Mouse (Mus musculus): ENCODE results near the gene Atat1. TPM values are rescaled to one million over a fixed set of nuclear protein-coding genes. Genes with fewer than 3 reads are reported as not detected.
A peak's percentile ranks its signal among the peaks of the same experiment; 100 is the strongest.

Gene Atat1
- polyA plus RNA-seq, 1 experiment, result 33.4 TPM

DNA sequence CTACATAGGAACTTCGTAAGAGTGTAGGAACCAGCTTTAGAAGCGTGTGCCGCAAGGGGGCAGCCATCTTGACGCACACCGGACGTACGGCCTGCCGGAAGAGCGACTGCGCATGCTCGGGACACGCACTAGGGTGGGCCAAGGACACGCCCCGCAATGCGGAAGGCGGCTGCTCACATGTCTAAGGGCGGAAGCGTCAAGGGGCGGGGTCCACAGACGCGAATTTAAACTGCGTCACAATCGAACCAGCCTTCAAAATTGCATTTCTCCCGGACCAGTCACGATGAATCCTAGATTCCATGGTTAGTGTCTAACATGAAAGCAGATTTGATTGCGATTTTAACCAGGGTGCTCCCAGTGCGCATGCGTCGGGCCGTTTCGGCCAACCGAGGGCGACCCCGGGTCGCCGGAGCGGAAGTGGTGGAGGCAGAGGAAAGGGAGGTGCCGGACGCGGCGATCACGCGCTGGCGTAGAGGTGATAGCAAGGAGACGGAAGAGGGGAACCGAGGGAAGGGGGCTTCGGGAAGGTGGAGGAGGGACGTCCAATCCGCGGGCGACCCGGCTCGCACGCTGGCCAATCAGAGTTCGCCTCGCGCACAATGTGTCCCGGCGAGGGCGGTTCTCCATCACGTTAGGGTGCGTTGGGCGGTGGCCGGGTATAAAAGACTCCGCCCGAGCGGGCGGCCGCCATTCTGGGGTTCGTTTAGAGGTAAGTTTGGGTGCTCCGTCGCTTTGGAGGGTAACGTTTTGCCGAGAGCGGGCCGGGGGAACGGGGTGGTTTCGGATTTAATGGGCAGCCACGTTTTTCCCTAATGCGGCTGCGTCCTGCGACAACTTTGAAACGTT lies 6.6 kb upstream of the Atat1 start, which contains the start of the genes Mrps18b and Ppp1r10:
Mrps18b (minus strand) TSS at position 93 of the 846 bp plus-strand sequence.
Ppp1r10 (plus strand) TSS at position 138 of the 846 bp plus-strand sequence.
- Histone ChIP-seq H3K36me3 (ENCODE audit: control insufficient read depth, insufficient read depth, low read length, poor library complexity, severe bottlenecking) (peaks cover 36% of the 10 kb centered on the region), H3K4me1 (ENCODE audit: control insufficient read depth, insufficient read depth, low read length) (peaks cover 2% of the 10 kb centered on the region), H3K27ac (ENCODE audit: insufficient read depth, low read length) (peak within 1 kb of the TSS; percentile 89), H3K9me3 (replicated peaks; ENCODE audit: control insufficient read depth, insufficient read depth, low read length, poor library complexity, severe bottlenecking) (no peaks in the 10 kb centered on the region), H3K4me3 (ENCODE audit: low read depth, low read length) (peak within 1 kb of the TSS; percentile 100), H3K27me3 (ENCODE audit: control insufficient read depth, insufficient read depth, low read length, poor library complexity, severe bottlenecking) (no peaks in the 10 kb centered on the region), H3K9ac (ENCODE audit: low read depth, poor library complexity, severe bottlenecking) (peak within 1 kb of the TSS; percentile 97)
- TF ChIP-seq EP300 (IDR thresholded peaks at IDR 0.05; ENCODE audit: insufficient read depth, low read depth, low read length) (0 out of 2 replicates have a peak, but pooled peaks have one; percentile 55), POLR2A (IDR thresholded peaks at IDR 0.05; ENCODE audit: insufficient read depth, low read length) (peak; percentile 92), CTCF (IDR thresholded peaks at IDR 0.05; ENCODE audit: low read depth, low read length) (peak; percentile 30)

DNA sequence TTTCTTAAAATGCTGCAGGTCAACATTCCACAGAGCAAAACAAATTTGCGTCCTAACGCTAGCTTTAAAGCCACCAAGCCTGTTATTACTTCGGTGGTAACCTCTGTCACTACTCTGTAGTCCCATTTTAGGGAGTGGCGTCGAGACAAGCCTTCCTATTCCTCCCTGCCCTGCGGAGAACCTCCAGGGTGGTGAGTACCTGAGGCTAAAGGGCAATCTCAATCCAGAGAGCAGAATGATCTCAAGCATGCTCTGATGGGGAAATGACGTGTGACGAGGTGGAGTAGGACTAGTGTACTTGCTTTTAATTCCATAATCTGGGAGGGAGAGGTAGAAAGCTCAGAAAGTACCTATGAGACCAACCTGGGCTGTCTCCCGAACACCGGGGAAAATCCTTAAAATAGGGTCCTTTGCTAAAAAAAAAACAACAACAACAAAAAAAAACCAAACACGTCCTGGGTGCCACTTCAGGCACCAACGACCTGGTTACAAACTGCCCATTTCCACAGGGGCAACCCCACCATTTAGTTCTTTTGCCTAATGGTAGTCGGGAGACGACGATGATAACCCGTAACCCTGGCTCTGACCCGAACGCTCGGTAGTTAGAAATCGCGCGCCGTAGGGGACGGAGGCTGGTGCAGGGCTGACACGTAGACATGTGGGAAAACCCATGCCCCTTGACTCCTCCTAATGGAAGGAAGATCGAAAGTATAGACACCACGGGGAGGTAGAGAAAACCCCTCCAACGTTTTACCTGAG lies 5.8 kb upstream of the Atat1 start:
- H3K9me3 ChIP-seq (replicated peaks; ENCODE audit: control insufficient read depth, insufficient read depth, low read length, poor library complexity, severe bottlenecking), result no peaks in the 10 kb centered on the region
- peaks cover 2% of the 10 kb centered on the region for H3K4me1 ChIP-seq (ENCODE audit: control insufficient read depth, insufficient read depth, low read length)
- H3K27me3 ChIP-seq (ENCODE audit: control insufficient read depth, insufficient read depth, low read length, poor library complexity, severe bottlenecking), result no peaks in the 10 kb centered on the region
- TF ChIP-seq CTCF (IDR thresholded peaks at IDR 0.05; ENCODE audit: low read depth, low read length), result no peak
- no peak for TF ChIP-seq EP300 (IDR thresholded peaks at IDR 0.05; ENCODE audit: insufficient read depth, low read depth, low read length)
- no peak for TF ChIP-seq POLR2A (IDR thresholded peaks at IDR 0.05; ENCODE audit: insufficient read depth, low read length)
- peak overlapping the region; percentile 86 for H3K9ac ChIP-seq (ENCODE audit: low read depth, poor library complexity, severe bottlenecking)
- peaks cover 40% of the 10 kb centered on the region for H3K36me3 ChIP-seq (ENCODE audit: control insufficient read depth, insufficient read depth, low read length, poor library complexity, severe bottlenecking)
- H3K4me3 ChIP-seq (ENCODE audit: low read depth, low read length), result peak overlapping the region; percentile 100
- H3K27ac ChIP-seq (ENCODE audit: insufficient read depth, low read length), result peak overlapping the region; percentile 80

- no peaks in the 10 kb centered on the region for H3K27me3 ChIP-seq (ENCODE audit: control insufficient read depth, insufficient read depth, low read length, poor library complexity, severe bottlenecking)
- peak overlapping the region; percentile 86 for H3K9ac ChIP-seq (ENCODE audit: low read depth, poor library complexity, severe bottlenecking)
- H3K36me3 ChIP-seq (ENCODE audit: control insufficient read depth, insufficient read depth, low read length, poor library complexity, severe bottlenecking), result peaks cover 42% of the 10 kb centered on the region
- peaks cover 2% of the 10 kb centered on the region for H3K4me1 ChIP-seq (ENCODE audit: control insufficient read depth, insufficient read depth, low read length)
- H3K4me3 ChIP-seq (ENCODE audit: low read depth, low read length), result peak overlapping the region; percentile 100
- no peaks in the 10 kb centered on the region for H3K9me3 ChIP-seq (replicated peaks; ENCODE audit: control insufficient read depth, insufficient read depth, low read length, poor library complexity, severe bottlenecking)
- TF ChIP-seq EP300 (IDR thresholded peaks at IDR 0.05; ENCODE audit: insufficient read depth, low read depth, low read length), result no peak
- no peak for TF ChIP-seq POLR2A (IDR thresholded peaks at IDR 0.05; ENCODE audit: insufficient read depth, low read length)
- TF ChIP-seq CTCF (IDR thresholded peaks at IDR 0.05; ENCODE audit: low read depth, low read length), result no peak
- no peak overlapping the region for H3K27ac ChIP-seq (ENCODE audit: insufficient read depth, low read length)
These were observed 5.1 kb upstream of the Atat1 start for GRCm38 (mm10) chr17:35914975-35915374.

DNA sequence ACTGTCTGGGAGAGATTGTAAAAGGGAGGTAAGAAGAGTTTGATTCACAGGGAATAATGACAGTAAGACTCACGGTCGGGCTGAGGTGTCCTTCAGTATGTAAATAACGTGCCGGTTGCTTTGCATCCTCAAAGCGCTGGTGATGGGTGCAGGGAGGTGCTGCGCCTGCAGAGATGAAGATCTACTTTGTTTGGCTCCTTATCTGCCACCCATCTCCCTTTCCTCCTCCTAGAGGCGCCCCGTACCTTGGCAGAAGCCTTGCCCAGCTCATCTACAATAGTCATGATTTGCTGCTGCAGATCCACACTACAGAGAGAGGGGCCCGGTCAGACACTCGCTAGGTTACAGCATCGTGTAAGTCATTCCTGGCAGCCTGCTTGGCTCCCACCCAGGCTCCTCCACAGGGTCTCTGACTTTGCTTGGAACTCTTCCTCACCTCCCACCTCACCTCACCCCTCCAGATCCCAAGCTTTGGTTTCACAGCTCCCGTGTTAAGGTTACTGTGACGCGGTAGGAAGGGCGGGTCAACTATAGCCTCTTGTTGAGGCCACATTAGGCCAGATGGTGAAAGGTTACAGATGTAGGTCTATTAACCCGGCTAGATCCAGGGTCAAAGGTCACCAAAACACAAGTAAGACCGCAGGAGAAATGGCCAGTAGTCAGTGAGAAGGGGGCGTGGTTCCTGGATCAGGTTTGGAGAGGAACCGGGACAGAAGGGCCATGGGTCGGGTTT lies 523 bp downstream of the Atat1 start:
- peak overlapping the region; percentile 83 for H3K4me3 ChIP-seq (ENCODE audit: low read depth, low read length)
- H3K9me3 ChIP-seq (replicated peaks; ENCODE audit: control insufficient read depth, insufficient read depth, low read length, poor library complexity, severe bottlenecking), result no peaks in the 10 kb centered on the region
- peak overlapping the region; percentile 66 for H3K9ac ChIP-seq (ENCODE audit: low read depth, poor library complexity, severe bottlenecking)
- no peak overlapping the region; the same call in 1 of the 2 replicates for H3K27ac ChIP-seq (ENCODE audit: insufficient read depth, low read length)
- TF ChIP-seq EP300 (IDR thresholded peaks at IDR 0.05; ENCODE audit: insufficient read depth, low read depth, low read length) (no peak), POLR2A (IDR thresholded peaks at IDR 0.05; ENCODE audit: insufficient read depth, low read length) (no peak), CTCF (IDR thresholded peaks at IDR 0.05; ENCODE audit: low read depth, low read length) (no peak)
- no peaks in the 10 kb centered on the region for H3K4me1 ChIP-seq (ENCODE audit: control insufficient read depth, insufficient read depth, low read length)
- H3K36me3 ChIP-seq (ENCODE audit: control insufficient read depth, insufficient read depth, low read length, poor library complexity, severe bottlenecking), result peaks cover 34% of the 10 kb centered on the region
- no peaks in the 10 kb centered on the region for H3K27me3 ChIP-seq (ENCODE audit: control insufficient read depth, insufficient read depth, low read length, poor library complexity, severe bottlenecking)

GRCm38 (mm10) chr17:35907609-35908008 lies 2.3 kb downstream of the Atat1 start:
- Histone ChIP-seq H3K4me1 (ENCODE audit: control insufficient read depth, insufficient read depth, low read length) (no peaks in the 10 kb centered on the region), H3K36me3 (ENCODE audit: control insufficient read depth, insufficient read depth, low read length, poor library complexity, severe bottlenecking) (peaks cover 21% of the 10 kb centered on the region), H3K9me3 (replicated peaks; ENCODE audit: control insufficient read depth, insufficient read depth, low read length, poor library complexity, severe bottlenecking) (no peaks in the 10 kb centered on the region), H3K9ac (ENCODE audit: low read depth, poor library complexity, severe bottlenecking) (no peak overlapping the region), H3K27ac (ENCODE audit: insufficient read depth, low read length) (no peak overlapping the region), H3K27me3 (ENCODE audit: control insufficient read depth, insufficient read depth, low read length, poor library complexity, severe bottlenecking) (no peaks in the 10 kb centered on the region), H3K4me3 (ENCODE audit: low read depth, low read length) (no peak overlapping the region)
- TF ChIP-seq EP300 (IDR thresholded peaks at IDR 0.05; ENCODE audit: insufficient read depth, low read depth, low read length), result no peak
- no peak for TF ChIP-seq POLR2A (IDR thresholded peaks at IDR 0.05; ENCODE audit: insufficient read depth, low read length)
- no peak for TF ChIP-seq CTCF (IDR thresholded peaks at IDR 0.05; ENCODE audit: low read depth, low read length)

Data from ES-Bruce4 (cell line).